Mouse (Mus musculus) embryo, embryonic 9.5 days (tissue): ENCODE data around the gene Dtd1.

ENCODE experiments used
- DNase-seq: peaks from one replicate; pipeline ENCODE4 v3.0.0-alpha.2; 2017; ENCODE audit errors: extremely low spot score

Dtd1 gene

GRCm38 (mm10) chr2:144715211-144715768, 115.6 kb downstream of the Dtd1 start:
- no peak for DNase-seq

- no peak for DNase-seq
Measured at GRCm38 (mm10) chr2:144716248-144716647, 116.6 kb downstream of the Dtd1 start.

GRCm38 (mm10) chr2:144718273-144718672, 118.6 kb downstream of the Dtd1 start:
- no peak for DNase-seq

- no peak for DNase-seq
Measured at GRCm38 (mm10) chr2:144719294-144719693, 119.6 kb downstream of the Dtd1 start.

- DNase-seq, result no peak
Measured at GRCm38 (mm10) chr2:144719718-144720117, 120.0 kb downstream of the Dtd1 start.

GRCm38 (mm10) chr2:144720407-144720959, 120.8 kb downstream of the Dtd1 start:
- no peak for DNase-seq

- no peak for DNase-seq
Measured at GRCm38 (mm10) chr2:144724679-144725078, 125.0 kb downstream of the Dtd1 start.

- DNase-seq, result no peak
Measured at GRCm38 (mm10) chr2:144727136-144727535, 127.4 kb downstream of the Dtd1 start.

GRCm38 (mm10) chr2:144729776-144730175, 130.1 kb downstream of the Dtd1 start:
- no peak for DNase-seq

- DNase-seq, result no peak
Measured at GRCm38 (mm10) chr2:144738161-144738560, 138.5 kb downstream of the Dtd1 start.

- no peak for DNase-seq
Measured at GRCm38 (mm10) chr2:144738576-144738975, 138.9 kb downstream of the Dtd1 start.

GRCm38 (mm10) chr2:144740577-144740997, 140.9 kb downstream of the Dtd1 start:
- no peak for DNase-seq

GRCm38 (mm10) chr2:144741973-144742372, 142.3 kb downstream of the Dtd1 start:
- DNase-seq, result no peak

- DNase-seq, result no peak
Measured at GRCm38 (mm10) chr2:144743316-144743715, 143.6 kb downstream of the Dtd1 start.

GRCm38 (mm10) chr2:144745266-144745665, 145.6 kb downstream of the Dtd1 start:
- no peak for DNase-seq

- no peak for DNase-seq
Measured at GRCm38 (mm10) chr2:144746046-144746783, 146.5 kb downstream of the Dtd1 start.

GRCm38 (mm10) chr2:144753604-144754003, 153.9 kb downstream of the Dtd1 start:
- DNase-seq, result no peak

- no peak for DNase-seq
Measured at GRCm38 (mm10) chr2:144755016-144755415, 155.3 kb downstream of the Dtd1 start.

- DNase-seq, result no peak
Measured at GRCm38 (mm10) chr2:144760666-144761065, 161.0 kb downstream of the Dtd1 start.

GRCm38 (mm10) chr2:144763706-144764105, 164.0 kb downstream of the Dtd1 start:
- DNase-seq, result no peak

- no peak for DNase-seq
Measured at GRCm38 (mm10) chr2:144764116-144764788, 164.6 kb downstream of the Dtd1 start.

- DNase-seq, result no peak
Measured at GRCm38 (mm10) chr2:144765219-144765618, 165.5 kb downstream of the Dtd1 start.
